Mouse (Mus musculus) kidney, embryonic 14.5 days (tissue): ENCODE data around the gene Gm21887. TPM values are rescaled to one million over a fixed set of nuclear protein-coding genes. Genes with fewer than 3 reads are reported as not detected.
"Not testable (repeated sequence)": the region's sequence is repeated elsewhere in the genome, so short reads cannot be mapped to it uniquely, and the experiment has no call there.

Experiments used
- ATAC-seq: fragments of 200-750 bp; cut with Nextera tagmentation; 2 replicates; pipeline ENCODE4 v1.8.0; 2017; ENCODE audit warnings: moderate number of reproducible peaks, mild to moderate bottlenecking, moderate TSS enrichment, moderate library complexity; ENCODE audit not compliant: low FRiP score, low TSS enrichment
- H3K27ac ChIP-seq: fragments of 300-500 bp; sonication (generic); 2 replicates; pipeline ENCODE4 v1.5.1; 2014; ENCODE audit warnings: low read depth, mild to moderate bottlenecking, low read length, moderate library complexity, mixed read lengths
- H3K27me3 ChIP-seq: fragments of 300-500 bp; sonication (generic); 2 replicates; pipeline ENCODE4 v1.6.1; 2014; ENCODE audit warnings: mild to moderate bottlenecking, low read length; ENCODE audit not compliant: control insufficient read depth, insufficient read depth
- H3K36me3 ChIP-seq: fragments of 300-500 bp; sonication (generic); 2 replicates; pipeline ENCODE4 v1.6.1; 2014; ENCODE audit warnings: low read length, mixed read lengths; ENCODE audit not compliant: control insufficient read depth, insufficient read depth
- H3K4me1 ChIP-seq: fragments of 300-500 bp; sonication (generic); 2 replicates; pipeline ENCODE4 v1.6.1; 2014; ENCODE audit warnings: low read length, mixed read lengths; ENCODE audit not compliant: control insufficient read depth, insufficient read depth
- H3K4me2 ChIP-seq: fragments of 300-500 bp; sonication (generic); replicated peaks from 2 replicates; pipeline ENCODE4 v1.6.1; 2014; ENCODE audit warnings: low read depth, mild to moderate bottlenecking, low read length
- H3K4me3 ChIP-seq: fragments of 300-500 bp; sonication (generic); 2 replicates; pipeline ENCODE4 v1.5.1; 2014; ENCODE audit warnings: mild to moderate bottlenecking, low read length
- H3K9ac ChIP-seq: fragments of 300-500 bp; sonication (generic); 2 replicates; pipeline ENCODE4 v1.6.1; 2014; ENCODE audit warnings: low read depth, mild to moderate bottlenecking, low read length, moderate library complexity
- H3K9me3 ChIP-seq: fragments of 300-500 bp; sonication (generic); 2 replicates; pipeline ENCODE4 v1.6.1; 2016; ENCODE audit warnings: low read length; ENCODE audit not compliant: control insufficient read depth
- WGBS: fragments of 180-500 bp; shearing (Covaris S2); extraction: QIAGEN DNeasy Blood & Tissue Kit; methylation state at CpG from one replicate; pipeline ENCODE4 v1.1.7; 2014; 5-methylcytosine and 5-hydroxymethylcytosine counted together
- polyA plus RNA-seq: library from polyadenylated mRNA; unstranded; fragments of >200 nt; fragmentation: Nextera tagmentation; extraction: Ambion mirVana; gene quantifications from 2 replicates; pipeline ENCODE4 v1.2.1, GENCODE M21; 2014

Gene Gm21887
- polyA plus RNA-seq, 1 experiment from 2014 or later: 279 TPM

DNA sequence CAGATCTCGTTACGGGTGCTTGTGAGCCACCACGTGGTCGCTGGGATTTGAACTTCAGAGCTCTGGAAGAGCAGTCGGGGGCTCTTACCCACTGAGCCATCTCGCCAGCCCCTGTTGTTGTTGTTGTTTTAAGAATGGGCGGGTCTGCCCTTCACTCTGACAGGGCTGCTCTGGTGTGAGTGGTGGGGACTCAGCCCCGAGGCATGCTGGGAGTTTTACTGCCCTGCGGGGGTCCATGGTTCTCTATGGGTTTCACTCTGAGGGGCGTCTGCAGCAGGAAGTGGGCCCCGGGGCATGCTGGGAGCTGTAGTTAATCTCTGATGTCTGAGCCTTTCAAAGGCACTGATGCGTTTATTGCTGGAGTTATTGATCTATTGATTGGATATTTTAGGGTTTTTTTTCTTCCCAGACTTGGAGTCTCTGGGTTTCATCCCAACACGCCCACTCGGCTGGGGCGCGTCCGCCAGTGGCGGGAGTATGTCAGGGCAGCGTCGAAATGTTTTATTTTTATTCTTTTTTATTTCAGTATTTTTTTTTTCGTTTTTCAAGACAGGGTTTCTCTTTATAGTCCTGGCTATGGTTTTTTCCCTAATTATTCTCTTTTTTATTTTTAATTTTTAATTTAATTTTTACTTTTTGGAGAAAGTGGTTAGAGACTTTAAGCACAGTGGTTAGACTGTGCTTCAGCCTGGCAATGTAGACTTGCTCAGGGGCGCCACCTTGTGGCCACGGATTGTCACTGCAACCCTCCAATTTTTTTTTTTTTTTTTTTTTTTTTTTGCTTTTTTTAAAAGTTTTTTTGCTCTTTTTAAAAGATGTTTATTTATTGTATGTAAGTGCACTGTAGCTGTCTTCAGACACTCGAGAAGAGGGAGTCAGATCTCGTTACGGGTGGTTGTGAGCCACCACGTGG lies 8.1 kb downstream of the Gm21887 start:
- H3K27me3 ChIP-seq, H3K4me2 ChIP-seq, H3K4me1 ChIP-seq, H3K9ac ChIP-seq: not testable (repeated sequence)
- 48% methylated on average over 27 of the region's 27 CpGs for WGBS
- H3K36me3 ChIP-seq: peaks cover 48% of the 10 kb centered on the region
- 0 out of 2 replicates have a peak overlapping the region, but pooled peaks have one; percentile 21 for H3K27ac ChIP-seq
- H3K9me3 ChIP-seq: peaks cover 15% of the 10 kb centered on the region
- ATAC-seq: peak; percentile 88
- 0 out of 2 replicates have a peak overlapping the region, but pooled peaks have one; percentile 0 for H3K4me3 ChIP-seq

DNA sequence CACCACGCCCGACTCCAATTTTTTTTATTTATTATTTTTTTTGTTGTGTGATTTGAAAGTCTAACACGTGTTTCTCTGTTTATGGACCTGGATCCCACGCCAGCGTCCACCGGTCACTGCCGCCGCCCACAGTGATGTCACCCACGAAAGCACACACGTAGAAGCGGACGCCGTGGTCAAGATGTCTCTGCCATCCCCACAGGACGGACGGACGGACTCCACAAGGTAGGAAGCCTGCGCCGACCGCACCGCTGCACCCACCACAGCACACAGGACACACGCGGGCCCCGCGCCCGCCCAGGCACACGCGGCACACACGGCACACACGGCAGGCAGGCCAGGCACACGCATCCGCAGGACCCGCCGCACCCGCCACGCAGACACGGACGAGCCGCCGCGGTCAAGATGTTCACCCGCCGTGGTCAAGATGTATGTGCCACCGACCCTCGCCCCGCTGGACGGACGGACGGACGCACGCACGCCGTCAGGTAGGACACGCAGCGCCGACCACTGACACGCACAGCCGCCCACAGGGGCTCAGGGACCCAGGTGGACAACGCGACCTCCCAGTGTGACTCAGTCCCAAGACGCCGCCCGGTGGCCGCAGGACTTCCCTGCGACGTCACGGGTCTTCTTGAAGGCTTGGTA lies 9.2 kb downstream of the Gm21887 start:
- peak; percentile 83 for ATAC-seq

DNA sequence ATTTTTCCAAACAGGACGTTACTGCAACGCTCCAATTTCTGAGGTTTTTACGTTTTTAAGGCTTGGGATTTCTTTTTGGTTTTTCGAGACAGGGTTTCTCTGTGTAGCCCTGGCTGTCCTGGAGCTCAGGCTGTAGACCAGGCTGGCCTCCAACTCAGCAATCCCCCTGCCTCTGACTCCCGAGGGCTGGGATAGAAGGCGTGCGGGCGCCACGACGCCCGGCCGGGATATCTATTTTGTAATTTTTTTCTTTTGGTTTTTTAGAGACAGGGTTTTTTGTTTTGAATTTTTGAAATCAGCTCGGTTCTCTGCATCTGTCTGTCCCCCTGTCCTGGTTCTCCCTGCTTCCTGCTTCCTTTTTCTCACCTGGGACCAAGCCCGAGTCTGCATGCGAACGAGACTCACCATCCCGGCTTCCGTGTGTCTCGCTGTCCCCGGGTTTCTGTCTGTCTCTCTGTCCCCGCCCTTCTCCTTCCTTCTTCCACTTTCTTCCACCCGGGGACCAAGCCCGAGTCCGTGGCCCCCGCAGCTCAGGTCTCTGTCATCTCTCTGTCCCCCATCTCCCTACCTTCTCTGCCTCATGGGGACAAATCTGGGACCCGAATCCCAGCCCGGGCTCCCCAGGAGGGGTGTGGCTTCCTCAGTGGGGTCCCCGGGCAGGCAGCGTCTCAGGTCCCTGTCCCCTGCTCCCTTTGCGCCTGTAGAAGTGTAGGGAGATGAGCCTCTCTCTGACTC lies 9.9 kb downstream of the Gm21887 start:
- H3K9ac ChIP-seq, H3K4me1 ChIP-seq, H3K27me3 ChIP-seq, H3K4me3 ChIP-seq, H3K27ac ChIP-seq, H3K4me2 ChIP-seq: not testable (repeated sequence)
- Histone ChIP-seq H3K36me3 (peaks cover 44% of the 10 kb centered on the region), H3K9me3 (peaks cover 15% of the 10 kb centered on the region)
- ATAC-seq: peak; percentile 47
- 85% methylated on average over 30 of the region's 30 CpGs for WGBS

More for the DNA sequence above, 9.2 kb downstream of the Gm21887 start:
- H3K36me3 ChIP-seq: peaks cover 48% of the 10 kb centered on the region
- H3K4me2 ChIP-seq, H3K4me3 ChIP-seq, H3K9ac ChIP-seq, H3K27ac ChIP-seq, H3K4me1 ChIP-seq, H3K27me3 ChIP-seq: not testable (repeated sequence)
- WGBS: 87% methylated on average over 66 of the region's 66 CpGs
- peaks cover 15% of the 10 kb centered on the region for H3K9me3 ChIP-seq

DNA sequence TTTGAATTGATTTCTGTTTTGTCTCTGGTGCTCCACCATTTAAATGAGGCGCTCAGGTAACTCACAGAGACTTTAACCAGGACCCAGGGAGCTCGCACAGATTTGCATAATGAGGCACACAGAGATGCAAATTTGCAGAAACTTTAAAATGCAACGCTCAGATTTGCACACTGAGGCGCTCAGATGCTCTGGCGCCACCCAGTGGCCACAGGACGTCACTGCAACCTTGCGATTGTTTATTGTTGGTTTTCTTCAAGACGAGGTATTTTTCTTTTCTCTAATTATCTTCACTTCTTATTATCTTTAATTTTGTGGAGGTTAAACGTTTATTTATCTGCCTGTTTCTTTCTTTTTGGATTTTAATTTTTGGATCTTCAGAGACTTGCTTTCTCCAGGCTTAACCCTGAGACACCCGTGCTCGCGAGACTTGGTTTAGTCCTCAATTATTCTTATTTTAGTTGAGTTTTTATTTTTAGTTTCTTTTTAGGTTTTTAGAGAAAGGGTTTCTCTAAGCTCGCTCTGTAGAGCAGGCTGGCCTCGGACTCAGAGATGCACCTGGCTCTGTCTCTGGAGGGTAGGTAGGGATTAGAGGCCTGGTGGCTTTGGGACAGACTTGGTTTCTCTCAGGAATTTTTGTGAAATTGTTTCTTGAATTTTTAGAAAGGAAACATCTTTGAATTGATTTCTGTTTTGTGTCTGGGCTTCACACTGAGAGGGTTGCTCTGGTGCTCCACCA lies 10.7 kb downstream of the Gm21887 start:
- H3K4me2 ChIP-seq, H3K4me1 ChIP-seq, H3K9ac ChIP-seq, H3K27me3 ChIP-seq, H3K4me3 ChIP-seq, H3K27ac ChIP-seq, ATAC-seq: not testable (repeated sequence)
- peaks cover 44% of the 10 kb centered on the region for H3K36me3 ChIP-seq
- WGBS: 58% methylated on average over 14 of the region's 14 CpGs
- H3K9me3 ChIP-seq: peaks cover 15% of the 10 kb centered on the region

DNA sequence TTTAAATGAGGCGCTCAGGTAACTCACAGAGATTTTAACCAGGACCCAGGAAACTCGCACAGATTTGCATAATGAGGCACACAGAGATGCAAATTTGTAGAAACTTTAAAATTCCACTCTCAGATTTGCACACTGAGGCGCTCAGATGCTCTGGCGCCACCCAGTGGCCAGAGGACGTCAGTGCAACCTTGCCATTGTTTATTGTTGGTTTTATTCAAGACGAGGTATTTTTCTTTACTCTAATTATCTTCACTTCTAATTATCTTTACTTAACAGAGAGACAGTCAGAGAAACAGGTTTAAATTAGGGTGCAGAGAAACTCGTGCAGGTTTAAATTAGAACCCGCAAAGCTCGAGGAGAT lies 11.2 kb downstream of the Gm21887 start:
- 45% methylated on average over 9 of the region's 9 CpGs for WGBS
- not testable (repeated sequence) for H3K27ac ChIP-seq, H3K4me3 ChIP-seq, ATAC-seq, H3K4me2 ChIP-seq, H3K27me3 ChIP-seq, H3K9ac ChIP-seq, H3K4me1 ChIP-seq
- peaks cover 44% of the 10 kb centered on the region for H3K36me3 ChIP-seq
- peaks cover 15% of the 10 kb centered on the region for H3K9me3 ChIP-seq

DNA sequence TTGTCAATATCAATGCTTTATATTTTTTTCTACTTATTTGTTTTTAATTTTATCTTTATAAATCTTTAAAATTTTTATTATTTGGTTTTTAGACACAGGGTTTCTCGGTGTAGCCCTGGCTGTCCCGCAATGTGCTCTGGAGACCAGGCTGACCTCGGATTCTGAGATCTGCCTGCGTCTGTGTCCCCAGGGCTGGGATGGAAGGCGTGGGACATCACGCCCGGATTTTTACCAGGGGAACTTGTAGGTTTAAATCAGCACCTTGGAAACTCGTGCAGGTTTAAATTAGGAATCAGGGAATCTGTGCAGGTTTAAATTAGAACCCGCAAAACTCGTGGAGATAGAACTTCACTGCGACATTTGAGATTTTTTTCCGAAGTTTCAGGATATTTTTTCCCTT lies 11.7 kb downstream of the Gm21887 start:
- not testable (repeated sequence) for H3K9ac ChIP-seq, H3K27ac ChIP-seq, H3K4me1 ChIP-seq, ATAC-seq, H3K27me3 ChIP-seq, H3K4me3 ChIP-seq, H3K4me2 ChIP-seq
- Histone ChIP-seq H3K36me3 (peaks cover 44% of the 10 kb centered on the region), H3K9me3 (peaks cover 15% of the 10 kb centered on the region)
- WGBS: 79% methylated on average over 12 of the region's 12 CpGs

DNA sequence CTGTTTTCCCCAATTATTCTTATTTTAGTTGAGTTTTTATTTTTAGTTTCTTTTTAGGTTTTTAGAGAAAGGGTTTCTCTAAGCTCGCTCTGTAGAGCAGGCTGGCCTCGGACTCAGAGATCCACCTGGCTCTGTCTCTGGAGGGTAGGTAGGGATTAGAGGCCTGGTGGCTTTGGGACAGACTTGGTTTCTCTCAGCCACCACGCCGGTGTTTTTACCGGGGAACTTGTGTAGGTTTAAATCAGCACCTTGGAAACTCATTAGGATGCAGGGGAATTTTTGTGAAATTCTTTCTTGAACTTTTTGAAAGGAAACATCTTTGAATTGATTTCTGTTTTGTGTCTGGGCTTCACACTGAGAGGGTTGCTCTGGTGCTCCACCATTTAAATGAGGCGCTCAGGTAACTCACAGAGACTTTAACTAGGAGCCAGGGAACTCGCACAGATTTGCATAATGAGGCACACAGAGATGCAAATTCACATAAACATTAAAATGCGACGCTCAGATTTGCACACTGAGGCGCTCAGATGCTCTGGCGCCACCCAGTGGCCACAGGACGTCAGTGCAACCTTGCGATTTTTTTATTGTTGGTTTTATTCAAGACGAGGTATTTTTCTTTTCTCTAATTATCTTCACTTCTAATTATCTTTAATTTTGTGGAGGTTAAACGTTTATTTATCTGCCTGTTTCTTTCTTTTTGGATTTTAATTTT lies 12.4 kb downstream of the Gm21887 start:
- 55% methylated on average over 15 of the region's 15 CpGs for WGBS
- H3K27me3 ChIP-seq, H3K9ac ChIP-seq, H3K4me1 ChIP-seq, H3K27ac ChIP-seq, H3K4me3 ChIP-seq, ATAC-seq, H3K4me2 ChIP-seq: not testable (repeated sequence)
- H3K36me3 ChIP-seq: peaks cover 44% of the 10 kb centered on the region
- peaks cover 15% of the 10 kb centered on the region for H3K9me3 ChIP-seq
